Mouse (Mus musculus) cerebellum, postnatal 36 days (tissue): Measurements from ENCODE around the gene Ralgps2.

Experiments
- DNase-seq, 2 experiments: peaks; one replicate each; pipeline ENCODE4 v3.0.0; 2021 to 2022; ENCODE audit warnings: mixed read lengths in 2 of 2

Gene Ralgps2

DNA sequence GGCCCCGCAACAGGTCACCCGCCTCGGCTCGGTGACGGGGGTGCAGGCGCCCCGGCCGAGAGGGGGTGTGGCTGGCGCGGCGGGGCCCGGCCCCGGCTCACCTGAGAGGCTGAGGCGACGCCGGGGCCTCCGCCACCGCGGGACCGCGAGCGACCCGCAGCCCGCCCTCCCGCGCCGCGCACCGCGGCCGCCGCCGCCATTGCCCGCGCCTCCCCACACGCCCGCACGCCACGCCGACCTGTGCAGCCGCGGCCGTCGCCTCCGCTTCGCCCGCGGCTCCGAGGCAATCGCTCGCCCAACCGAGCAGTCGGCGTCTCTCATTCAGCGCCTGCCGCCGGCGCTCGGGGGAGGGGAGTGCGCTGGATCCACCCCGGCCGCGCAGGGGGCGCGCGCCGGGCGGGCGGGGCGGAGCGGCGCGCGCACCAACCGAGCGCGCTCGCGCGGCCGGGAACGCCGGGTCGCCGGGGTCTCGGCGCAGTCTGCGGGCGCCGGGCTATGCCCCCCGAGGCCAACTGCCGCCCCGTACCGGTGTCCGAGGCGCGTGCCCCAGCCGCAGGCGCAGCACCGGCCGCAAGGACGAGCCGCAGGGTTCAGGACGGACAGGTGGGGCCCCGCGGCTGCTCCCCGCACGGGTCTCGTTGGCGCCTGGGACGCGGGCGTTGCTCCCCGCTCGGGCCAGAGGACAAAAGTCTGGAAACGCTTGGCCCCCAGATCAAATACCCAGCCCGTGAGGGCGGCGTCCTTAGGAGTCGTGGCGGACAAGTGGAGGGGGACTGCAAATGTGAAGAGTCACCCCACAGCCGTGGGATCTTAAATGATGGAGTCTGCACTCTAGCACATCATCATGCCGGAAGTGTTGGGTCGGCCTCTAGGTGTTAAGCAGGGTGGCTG is at the start of gene Ralgps2:
Gene Ralgps2, minus strand, starts transcription at position 376 of the 891 bp plus-strand sequence.
- DNase-seq, result peak; percentile 65 to 67

DNA sequence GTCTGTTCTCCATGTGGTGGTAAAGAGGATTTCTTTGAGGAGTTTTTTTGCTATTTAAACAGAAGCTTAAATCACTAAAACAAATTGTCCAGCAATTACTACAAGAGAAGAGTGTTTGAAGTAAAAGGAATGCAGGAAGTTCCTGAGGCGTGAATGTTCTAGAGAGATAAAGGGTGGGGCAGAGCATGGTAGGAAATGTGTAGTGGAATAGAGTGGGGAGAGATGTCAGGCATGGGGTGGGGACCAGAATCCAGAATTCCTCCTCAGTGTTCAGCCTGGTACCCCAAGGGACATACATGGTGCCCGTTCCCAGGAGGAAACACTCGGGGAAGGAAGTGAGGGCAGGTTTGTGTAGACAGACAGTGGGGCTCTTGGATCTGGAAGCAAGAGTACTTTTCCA is 48.1 kb upstream of the Ralgps2 start:
- no peak for DNase-seq

GRCm38 (mm10) chr1:156986641-156987345 is 47.4 kb upstream of the Ralgps2 start:
- DNase-seq, result no peak

GRCm38 (mm10) chr1:156985657-156986640 is 46.5 kb upstream of the Ralgps2 start:
- no peak for DNase-seq

DNA sequence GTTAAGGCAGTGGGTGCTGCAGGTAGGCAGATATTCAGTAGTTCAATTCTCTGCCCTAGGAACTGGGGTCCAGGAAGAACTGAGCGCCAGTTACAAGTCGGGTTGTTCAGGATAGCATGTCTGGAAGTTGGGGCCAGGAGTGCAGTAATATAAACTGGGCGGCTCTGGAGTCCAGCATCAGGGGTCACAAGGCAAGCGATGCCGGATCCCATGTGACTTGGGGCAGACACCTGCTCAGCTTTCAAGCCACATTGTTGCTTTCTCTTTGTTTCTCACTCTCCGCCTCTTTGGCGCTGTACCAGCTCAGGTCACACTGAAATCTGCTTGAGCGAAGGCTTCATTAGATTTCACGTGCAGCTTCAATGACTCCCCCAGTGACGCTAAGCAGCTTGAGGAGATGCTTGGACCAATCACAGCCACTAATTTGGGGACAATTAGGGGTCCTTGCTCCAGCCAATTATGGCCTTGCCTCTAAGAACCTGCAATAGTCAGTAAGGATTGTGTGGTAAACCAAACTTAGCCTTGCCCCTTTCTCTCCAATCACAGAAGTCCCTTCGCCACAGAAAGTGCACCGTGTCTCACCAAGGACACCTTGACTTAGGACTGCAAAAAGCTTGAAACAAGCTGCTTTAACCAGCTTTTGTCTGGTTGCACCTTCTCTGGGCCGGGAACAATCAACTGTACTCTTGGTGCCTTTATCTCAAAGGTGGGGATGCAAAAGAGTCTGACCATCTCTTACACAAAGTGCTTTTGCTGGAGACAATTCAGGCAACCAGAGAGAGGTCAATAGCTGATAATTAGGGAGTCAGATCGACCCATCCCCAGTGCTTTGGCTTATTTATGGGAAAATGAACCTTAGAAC is 43.8 kb upstream of the Ralgps2 start:
- DNase-seq, result no peak

GRCm38 (mm10) chr1:156981975-156982374 is 42.5 kb upstream of the Ralgps2 start:
- no peak for DNase-seq

- no peak for DNase-seq
Measured at GRCm38 (mm10) chr1:156979722-156980121, 40.3 kb upstream of the Ralgps2 start.

GRCm38 (mm10) chr1:156978656-156979055 is 39.2 kb upstream of the Ralgps2 start:
- DNase-seq, result no peak

GRCm38 (mm10) chr1:156973857-156974256 is 34.4 kb upstream of the Ralgps2 start:
- no peak for DNase-seq

DNA sequence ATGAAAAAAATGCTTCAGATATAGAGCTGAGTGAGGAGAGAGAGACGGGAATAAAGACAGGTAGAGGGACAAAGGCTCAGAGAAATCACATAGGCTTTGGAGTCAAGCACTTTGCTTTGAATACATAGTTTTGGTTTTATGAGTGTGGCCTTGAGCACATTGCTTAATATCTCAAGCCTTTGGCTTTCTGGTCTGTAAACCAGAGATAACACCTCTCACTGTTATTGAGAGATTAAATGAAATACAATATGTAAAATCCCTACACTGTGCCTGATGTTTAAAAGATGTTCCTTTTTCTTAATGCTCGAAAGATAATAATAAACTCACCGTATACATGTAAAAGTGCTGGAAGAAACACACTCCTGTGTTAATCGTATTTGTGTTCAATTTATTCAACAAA is 33.0 kb upstream of the Ralgps2 start:
- no peak for DNase-seq

GRCm38 (mm10) chr1:156971206-156971811 is 31.9 kb upstream of the Ralgps2 start:
- no peak for DNase-seq

GRCm38 (mm10) chr1:156970641-156971040 is 31.2 kb upstream of the Ralgps2 start:
- DNase-seq, result no peak

DNA sequence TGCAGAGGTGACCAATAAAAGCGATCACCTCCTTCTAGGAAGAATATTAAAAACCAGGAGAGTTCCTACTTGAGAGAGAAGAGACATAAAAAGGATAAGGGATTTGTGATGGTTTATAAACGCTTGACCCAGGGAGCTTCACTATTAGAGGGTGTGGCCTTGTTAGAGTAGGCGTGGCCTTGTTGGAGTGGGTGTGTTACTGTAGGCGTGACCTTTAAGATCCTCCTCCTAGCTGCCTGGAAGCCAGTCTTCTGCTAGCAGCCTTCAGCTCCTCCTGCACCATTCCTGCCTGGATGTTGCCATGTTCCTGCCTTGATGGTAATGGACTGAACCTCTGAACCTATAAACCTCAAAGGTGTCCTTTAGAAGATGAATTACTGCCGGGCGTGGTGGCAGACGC is 28.7 kb upstream of the Ralgps2 start:
- no peak for DNase-seq

GRCm38 (mm10) chr1:156964586-156964932 is 25.1 kb upstream of the Ralgps2 start:
- DNase-seq, result no peak

DNA sequence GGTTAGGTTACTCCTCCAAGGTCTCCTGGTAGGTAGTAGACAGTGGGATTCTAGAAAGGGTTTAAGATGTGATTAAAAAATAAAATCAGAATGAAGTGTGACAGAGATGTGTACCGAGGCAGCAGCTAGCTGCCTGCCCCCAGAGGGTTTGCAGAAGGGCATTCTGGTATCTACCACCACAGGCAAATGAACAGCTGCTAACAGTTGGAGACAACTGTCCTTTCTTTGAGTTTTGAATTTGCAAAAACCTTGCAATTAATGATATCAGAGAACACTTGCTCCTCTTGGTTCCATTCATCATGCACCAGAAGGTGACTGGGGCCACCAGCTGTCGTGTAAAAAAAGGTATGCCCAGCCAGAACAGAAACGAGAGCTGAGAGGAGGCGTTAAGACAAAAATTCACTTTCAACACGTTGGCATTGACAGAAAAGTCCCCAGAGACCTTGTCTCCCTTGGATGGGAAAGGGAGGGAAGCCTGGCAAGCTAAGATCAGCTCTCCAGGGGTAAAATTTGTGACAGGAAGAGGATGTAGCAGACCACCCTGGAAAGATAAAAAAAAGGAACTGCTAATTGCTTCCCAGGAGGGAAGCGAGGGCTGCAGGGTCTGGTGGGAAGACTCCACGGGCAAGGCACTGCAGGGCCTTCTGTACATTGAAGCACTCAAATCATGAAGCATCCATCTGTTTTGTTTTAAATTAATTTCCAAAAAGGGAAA is 24.6 kb upstream of the Ralgps2 start:
- DNase-seq, result no peak

DNA sequence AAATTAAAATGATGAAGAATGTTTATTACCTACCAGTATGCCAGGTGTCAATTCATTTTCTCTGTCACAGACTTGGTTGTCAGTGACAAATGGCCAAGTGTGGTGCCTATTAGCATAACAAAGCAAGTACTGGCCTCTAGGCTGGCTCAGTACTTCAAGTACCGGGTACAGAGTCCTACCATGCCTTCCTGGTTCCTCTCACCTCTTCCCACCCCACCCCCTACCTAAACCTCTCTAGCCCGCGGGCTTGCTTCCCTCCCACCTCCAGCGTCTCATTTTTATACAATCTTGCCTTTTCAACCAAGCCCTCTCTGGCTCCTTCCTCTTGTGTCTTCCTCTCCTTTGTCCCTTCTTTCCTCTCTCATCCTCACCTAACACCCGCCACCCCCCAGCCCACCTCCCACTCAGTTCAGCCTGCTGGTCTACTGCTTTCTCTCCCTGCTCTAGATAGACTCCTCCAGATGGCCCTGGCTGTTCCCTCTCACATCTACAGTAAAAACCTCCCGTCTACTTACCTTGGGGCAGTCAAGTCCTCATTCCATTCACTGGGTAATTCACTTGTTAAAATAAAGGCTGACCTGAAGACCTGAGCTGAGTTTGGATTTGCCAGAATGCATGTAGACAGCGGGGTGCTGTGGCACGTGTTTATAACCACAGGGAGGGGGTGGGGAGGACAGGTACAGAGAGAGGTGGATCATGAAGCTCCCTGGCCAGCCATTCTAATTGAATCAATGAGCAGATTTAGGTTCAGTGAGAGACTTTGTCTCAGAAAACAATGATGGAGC is 22.2 kb upstream of the Ralgps2 start:
- no peak for DNase-seq

DNA sequence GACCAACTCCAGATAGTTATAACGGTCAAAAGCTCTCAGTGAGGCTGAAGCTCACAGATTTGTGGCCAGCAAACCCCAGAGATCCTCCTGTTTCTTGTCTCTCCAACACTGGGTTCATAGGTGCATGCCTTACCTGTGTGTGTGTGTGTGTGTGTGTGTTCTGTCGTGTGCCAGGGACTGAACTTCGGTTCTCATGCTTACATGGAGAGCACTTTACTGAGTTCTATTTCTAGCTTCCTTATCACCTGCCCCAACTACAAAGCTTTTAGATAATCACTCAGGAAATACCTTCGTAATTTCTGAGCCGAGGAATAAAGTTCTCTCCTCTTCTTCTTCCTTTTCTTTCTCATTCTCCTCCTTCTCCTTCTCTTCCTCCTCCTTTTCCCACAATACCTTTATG is 19.6 kb upstream of the Ralgps2 start:
- DNase-seq, result no peak

DNA sequence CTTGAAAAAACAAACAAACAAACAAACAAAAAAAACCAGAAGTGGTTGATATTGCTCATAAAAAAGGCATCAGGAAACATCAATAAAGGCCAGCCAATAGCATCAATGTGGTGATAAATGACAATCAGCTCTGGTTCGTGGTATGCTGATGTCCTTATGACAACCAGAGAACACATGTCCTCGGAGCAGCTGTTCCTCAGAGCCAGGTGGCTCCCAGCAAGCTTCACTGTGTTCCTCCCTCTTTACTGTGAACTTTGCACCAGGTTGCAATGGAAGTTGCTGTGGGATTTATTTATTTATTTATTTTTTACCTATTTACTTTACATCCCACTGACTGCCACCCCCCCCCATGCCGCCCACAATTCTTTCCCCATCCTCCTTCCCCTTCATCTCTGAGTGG is 17.9 kb upstream of the Ralgps2 start:
- DNase-seq, result no peak

DNA sequence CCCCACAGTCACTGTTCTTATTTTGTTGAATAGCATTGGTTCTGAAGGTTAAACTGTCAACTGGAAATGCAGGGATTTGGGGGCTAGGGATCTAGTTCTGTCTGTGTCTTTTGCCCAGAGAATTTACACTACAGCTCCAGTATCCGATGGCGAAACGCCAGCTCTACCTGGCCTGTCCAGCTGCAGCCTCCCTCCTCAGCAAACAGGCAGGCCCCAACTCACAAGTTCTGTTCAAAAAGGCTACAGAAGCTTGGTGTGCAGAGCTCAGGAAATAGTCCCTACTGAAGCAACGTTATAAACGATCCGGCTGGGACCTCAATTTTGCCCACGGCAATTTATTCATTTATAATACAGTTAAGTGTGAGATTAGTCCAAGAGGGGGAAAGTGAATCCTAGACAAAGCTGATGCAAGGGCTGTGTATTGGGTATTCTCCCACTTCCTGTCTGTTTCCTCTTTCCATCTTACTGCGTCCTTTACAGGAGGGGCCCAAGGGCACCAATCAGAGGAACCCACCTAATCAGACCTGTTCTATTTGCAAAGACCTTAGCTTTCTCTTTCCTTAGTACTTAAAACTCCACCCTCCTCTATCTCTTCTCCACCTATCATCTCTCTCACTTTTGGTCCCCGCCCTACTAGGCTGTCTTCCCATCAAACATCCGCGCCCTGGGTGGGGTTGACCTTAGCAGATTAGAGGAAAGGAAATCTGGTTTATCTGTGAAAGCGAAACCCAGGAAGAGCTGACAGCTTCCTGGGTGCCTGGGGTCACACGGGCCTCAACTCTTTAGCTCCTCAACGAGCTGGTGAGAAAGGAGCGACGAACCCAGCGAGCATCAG is 16.7 kb upstream of the Ralgps2 start:
- DNase-seq, result no peak
